Mouse (Mus musculus): ENCODE data around the gene Mrpl20. TPM values are rescaled to one million over a fixed set of nuclear protein-coding genes. Genes with fewer than 3 reads are reported as not detected.
A peak's percentile ranks its signal among the peaks of the same experiment; 100 is the strongest.
"Not testable (repeated sequence)": the region's sequence is repeated elsewhere in the genome, so short reads cannot be mapped to it uniquely, and the experiment has no call there.

Gene Mrpl20
- total RNA-seq, 2 experiments from 2014 or later: 82.3 to 93.0 TPM

DNA sequence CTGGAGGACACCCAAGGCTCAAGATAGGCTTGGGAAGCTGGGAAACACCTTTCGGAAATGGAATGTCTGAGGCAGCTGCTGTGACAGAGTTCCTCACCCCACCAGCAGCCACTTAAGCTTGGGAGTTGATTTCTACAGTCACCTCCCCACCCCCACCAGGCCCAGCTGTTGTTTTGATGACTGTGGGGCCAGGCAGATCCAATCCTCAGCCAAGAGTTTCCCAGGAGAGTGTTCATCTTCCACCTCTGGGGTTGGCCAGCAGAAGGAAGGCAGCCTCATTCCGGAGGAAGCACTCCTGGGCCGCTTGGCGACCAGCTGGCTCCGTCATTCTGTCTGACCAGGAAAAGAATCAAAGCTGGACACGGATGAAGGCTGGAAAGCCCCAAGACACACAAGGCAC, 21.8 kb upstream of the Mrpl20 start:
- DNase-seq (ENCODE audit: extremely low spot score in 1 of 2, low spot score in 1 of 2): no peak

GRCm38 (mm10) chr4:155783486-155784080, 19.1 kb upstream of the Mrpl20 start:
- no peak for DNase-seq (ENCODE audit: extremely low spot score in 1 of 2, low spot score in 1 of 2)

DNA sequence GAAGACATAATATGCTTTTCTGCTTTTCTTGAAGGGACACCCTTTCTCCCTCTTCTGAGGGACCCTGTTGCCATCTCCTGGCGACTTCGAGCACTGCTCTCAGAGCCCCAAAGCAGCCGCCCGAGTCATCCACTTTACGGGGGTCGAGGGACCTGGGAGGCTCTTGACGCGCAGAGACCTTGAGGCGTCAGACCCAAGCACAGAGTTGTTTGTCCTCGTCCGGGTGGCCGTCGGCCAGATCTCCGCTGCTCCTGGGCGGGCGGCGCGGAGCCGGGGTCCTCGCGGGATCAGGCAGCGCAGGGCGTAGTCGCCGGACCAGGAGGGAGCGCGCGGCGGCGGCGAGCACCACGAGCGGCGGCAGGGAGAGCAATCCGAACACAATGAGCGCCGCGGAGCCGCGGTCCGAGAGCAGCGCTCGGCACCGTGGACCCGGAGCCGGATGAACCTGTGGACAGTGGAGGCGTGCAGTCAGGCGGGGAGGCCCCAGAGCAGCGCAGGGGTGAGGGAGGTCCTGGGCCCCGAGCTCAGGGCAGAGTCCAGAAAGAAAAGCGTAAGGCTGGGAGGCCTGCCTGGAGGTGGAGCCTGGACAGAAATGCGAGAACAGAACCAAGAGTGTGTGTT, 18.5 kb upstream of the Mrpl20 start:
- DNase-seq (ENCODE audit: extremely low spot score in 1 of 2, low spot score in 1 of 2): peak; percentile 65 to 78

DNA sequence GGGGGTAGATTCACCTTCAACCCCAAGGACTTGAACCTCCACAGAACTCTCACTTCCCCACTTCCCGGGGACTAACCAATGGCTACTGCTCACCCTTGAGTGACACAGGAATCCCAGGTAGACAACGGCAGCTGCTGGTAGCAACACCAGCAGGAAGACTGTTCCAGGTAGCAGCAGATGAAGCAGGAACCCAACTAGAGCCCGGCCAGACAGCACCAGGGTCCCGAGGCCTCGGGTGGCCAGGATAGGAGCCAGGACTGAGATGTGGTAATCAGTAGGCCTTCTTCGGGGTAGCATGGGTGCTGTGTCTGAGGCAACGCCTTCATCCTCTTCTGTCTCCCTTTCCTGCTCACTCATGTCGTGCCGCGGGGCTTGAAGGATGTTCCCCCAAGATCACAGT, 17.4 kb upstream of the Mrpl20 start:
- no peak for DNase-seq (ENCODE audit: extremely low spot score in 1 of 2, low spot score in 1 of 2)

GRCm38 (mm10) chr4:155785819-155786218, 16.9 kb upstream of the Mrpl20 start, which contains the start of gene Tmem88b:
Tmem88b (minus strand) TSS chr4:155785874.
- no peak for DNase-seq (ENCODE audit: extremely low spot score in 1 of 2, low spot score in 1 of 2)

GRCm38 (mm10) chr4:155788300-155788699, 14.4 kb upstream of the Mrpl20 start:
- DNase-seq (ENCODE audit: extremely low spot score in 1 of 2, low spot score in 1 of 2): no peak

GRCm38 (mm10) chr4:155788833-155789232, 13.8 kb upstream of the Mrpl20 start:
- DNase-seq (ENCODE audit: extremely low spot score in 1 of 2, low spot score in 1 of 2): not testable (repeated sequence)

DNA sequence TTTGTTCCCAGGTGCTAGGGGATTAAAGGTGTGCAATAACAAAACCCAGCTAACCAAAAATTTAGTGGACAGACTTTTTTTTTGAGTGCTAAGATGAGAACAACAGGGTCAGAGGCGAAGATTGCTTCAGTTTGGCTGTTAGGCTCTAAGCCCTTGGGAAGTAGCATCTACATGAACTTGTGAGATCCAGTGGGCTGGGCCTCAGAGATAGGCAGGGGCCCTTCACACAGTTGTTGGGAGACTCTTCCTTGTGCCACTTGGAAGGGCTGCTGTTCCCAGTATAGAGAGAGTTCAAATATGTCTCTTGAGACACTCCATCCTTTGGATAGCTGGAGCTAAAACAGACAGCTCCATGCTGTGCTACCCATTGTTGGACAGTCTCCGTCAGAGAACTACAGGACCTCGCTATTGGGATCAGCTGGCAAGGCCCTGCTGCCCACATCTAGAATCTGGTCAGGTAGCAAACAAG, 12.6 kb upstream of the Mrpl20 start, which contains the start of gene Ankrd65:
Gene Ankrd65, plus strand, starts transcription at position 419 of the 469 bp plus-strand sequence.
- DNase-seq (ENCODE audit: extremely low spot score in 1 of 2, low spot score in 1 of 2): no peak

DNA sequence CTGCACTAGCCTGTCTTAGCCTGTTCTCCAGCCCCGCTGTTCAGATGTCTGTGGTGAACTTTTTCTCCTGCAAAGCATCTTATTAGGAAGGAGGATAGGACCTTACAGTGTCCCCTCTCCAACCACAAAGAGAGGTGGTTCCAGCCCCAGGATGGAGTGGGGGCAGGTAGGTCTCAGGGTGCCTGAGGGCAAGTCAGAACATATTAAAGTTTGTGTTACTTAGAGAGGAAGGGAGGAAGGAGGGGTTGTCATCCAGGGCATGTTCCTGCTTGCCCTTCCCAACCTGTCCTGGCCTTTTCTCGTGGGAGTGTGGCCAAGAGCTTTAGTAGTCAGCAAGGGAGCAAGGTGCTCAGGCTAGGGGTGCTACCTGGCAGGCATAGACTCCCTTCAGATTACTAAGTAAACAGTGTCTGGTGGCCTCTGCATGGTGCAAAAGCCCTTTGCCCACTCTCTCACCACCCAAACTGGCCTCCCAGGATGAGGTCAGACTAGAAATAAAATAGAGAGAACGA, 12.0 kb upstream of the Mrpl20 start:
- DNase-seq (ENCODE audit: extremely low spot score in 1 of 2, low spot score in 1 of 2): no peak

DNA sequence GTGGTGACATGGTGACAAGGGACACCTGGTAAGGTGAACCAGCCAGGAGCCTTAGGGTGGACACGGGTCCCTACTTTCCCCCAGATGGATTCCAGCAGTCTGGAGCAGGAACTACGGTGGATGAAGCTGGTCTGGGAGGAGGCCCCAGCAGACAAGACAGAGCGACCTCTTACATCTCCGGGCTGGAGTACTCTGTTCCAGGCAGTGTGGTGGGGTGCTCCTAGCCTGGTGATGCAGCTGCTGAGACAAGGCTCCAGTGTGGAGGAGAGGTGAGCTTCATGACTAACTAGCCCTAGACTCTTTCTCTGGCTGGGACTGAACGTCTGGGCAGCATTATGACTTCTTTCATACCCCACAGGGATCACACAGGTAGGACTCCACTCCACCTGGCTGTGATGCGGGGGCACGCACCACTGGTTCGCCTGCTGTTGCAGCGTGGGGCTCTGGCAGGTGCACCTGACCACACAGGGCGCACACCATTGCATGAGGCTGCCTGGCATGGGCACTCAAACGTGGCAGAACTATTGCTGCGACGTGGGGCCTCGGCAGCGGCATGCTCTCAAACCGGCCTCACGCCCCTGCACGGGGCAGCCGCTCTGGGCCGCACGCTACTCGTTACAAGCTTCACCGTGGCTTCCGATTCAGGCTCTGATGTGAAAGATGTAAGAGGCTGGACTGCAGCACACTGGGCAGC, 11.3 kb upstream of the Mrpl20 start:
- no peak for DNase-seq (ENCODE audit: extremely low spot score in 1 of 2, low spot score in 1 of 2)

DNA sequence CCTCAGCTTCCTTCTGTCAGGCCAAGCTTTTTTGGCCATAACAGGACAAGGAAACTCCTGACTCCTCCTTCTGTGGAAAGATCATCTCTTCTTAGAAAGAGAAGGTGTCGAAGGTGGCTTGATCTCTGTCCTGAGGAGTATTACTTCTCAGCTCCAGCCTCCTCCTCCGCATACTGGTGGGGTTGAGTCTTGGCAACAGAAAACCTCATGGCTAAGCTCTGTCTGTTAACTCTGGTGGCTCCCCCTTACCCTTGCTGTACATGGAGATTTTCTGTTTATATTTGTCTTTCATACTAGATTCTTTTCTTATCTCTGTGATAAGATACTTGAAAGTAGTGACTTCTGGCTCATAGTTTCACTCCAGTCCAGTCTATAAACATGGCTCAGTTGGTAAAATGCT, 8.9 kb upstream of the Mrpl20 start:
- DNase-seq (ENCODE audit: extremely low spot score in 1 of 2, low spot score in 1 of 2): no peak

DNA sequence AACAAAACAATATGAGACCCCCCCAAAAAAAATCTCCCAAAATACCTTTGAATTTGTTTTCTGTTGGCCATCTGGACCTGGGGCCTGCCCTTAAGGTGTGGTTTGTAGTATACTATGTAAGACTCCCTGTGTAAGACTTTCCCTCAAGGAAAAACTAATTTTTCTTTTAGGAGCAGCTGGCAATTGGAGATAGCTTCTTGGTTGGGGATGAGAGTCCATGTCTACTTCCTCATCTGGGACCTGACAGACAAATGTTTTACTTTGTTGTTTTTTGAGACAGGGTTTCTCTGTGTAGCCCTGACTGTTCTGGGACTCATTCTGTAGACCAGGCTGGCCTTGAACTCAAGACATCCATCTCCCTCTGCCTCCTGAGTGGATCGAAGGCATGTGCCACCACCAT, 603 bp upstream of the Mrpl20 start:
- DNase-seq (ENCODE audit: extremely low spot score in 1 of 2, low spot score in 1 of 2): no peak

GRCm38 (mm10) chr4:155803340-155804041, 813 bp downstream of the Mrpl20 start:
- peak; percentile 97 to 99 for DNase-seq (ENCODE audit: extremely low spot score in 1 of 2, low spot score in 1 of 2)

DNA sequence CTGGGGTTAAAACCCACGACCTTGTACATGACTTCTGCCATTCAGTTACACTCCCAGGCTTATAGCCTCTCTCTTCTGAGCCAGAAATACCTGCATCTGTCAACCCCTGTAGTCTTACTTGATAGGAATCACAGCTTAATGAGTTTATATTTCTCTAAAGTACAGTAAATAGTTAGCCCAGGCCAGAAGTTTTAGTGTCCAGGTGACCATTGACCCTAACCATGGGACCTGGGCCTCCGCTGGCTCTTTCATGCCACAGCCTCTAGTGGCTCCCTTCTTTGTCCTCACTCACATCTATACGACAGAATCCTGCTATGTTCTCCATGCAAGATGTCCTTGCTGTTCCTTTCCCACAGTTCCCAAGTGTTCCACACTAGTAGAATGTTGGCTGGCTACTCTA, 5.2 kb downstream of the Mrpl20 start:
- DNase-seq (ENCODE audit: extremely low spot score in 1 of 2, low spot score in 1 of 2): no peak

DNA sequence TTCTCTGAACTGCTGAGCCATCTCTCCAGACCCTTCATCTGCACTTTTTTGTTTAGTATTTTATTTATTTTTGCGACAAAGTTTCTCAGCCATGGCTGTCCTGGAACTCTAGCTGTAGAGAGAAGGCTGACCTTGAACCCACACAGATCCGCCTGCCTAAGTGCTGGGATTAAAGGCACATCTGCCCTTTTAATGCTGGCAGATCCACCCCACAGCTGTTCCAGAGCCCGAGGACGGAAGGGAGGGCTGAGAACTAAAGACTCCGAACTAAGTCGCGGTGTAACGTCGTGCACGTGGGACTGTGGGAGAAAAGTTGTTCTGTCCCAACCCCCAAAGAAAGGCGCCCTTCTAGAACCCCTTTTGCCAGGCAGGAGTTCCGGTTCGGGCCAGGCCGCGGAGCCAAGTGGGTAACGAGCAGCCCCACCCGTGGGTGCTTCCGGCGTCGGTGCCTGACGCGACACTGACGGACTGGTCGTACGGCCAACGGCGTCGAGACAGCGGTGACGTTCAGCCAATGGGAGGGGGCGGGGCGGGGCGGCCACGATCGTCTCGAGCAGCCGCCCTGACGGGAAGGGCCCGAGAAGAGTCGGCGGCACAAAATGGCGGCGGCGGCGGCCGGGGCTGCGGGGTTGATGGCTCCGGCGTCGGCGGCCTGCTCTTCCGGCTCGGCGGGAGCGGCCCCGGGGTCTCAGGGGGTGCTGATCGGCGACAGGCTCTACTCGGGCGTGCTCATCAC, 9.4 kb downstream of the Mrpl20 start, which contains the start of gene Ccnl2:
Gene Ccnl2, plus strand, starts transcription at position 561 of the 736 bp plus-strand sequence.
- peak; percentile 83 for DNase-seq (ENCODE audit: extremely low spot score in 1 of 2, low spot score in 1 of 2)

GRCm38 (mm10) chr4:155812665-155813181, 10.0 kb downstream of the Mrpl20 start:
- no peak for DNase-seq (ENCODE audit: extremely low spot score in 1 of 2, low spot score in 1 of 2)

- no peak for DNase-seq (ENCODE audit: extremely low spot score in 1 of 2, low spot score in 1 of 2)
Measured at GRCm38 (mm10) chr4:155817533-155817932, 14.9 kb downstream of the Mrpl20 start.

- DNase-seq (ENCODE audit: extremely low spot score in 1 of 2, low spot score in 1 of 2): no peak
Measured at GRCm38 (mm10) chr4:155821025-155821424, 18.3 kb downstream of the Mrpl20 start.

- no peak for DNase-seq (ENCODE audit: extremely low spot score in 1 of 2, low spot score in 1 of 2)
Measured at GRCm38 (mm10) chr4:155823443-155823842, 20.8 kb downstream of the Mrpl20 start.

DNA sequence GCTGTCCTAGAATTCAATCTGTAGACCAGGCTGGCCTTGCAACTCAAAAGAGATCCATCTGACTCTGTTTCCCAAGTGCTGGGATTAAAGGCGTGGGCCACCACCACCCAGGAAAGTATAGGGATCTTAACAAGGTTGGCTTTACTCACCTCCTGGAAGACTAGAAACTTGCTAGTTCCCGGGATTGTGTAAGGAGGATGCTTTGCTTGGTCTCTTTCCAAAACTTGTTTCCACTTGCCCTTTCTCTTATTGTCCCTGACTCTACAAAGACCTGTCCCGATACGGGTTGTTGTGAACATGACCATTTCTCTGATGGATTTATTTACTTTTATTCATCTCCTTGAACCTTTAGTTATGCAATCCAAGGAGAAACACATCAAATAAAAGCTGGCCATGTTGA, 27.2 kb downstream of the Mrpl20 start:
- no peak for DNase-seq (ENCODE audit: extremely low spot score in 1 of 2, low spot score in 1 of 2)
